Mouse (Mus musculus) embryo, embryonic 10.5 days (tissue): ENCODE measurements around the gene 2310061N02Rik.
"Not testable (repeated sequence)": the region's sequence is repeated elsewhere in the genome, so short reads cannot be mapped to it uniquely, and the experiment has no call there.

ENCODE experiments used
- DNase-seq: peaks from one replicate; pipeline ENCODE4 v3.0.0-alpha.2; 2015; ENCODE audit warnings: low spot score

2310061N02Rik gene

DNA sequence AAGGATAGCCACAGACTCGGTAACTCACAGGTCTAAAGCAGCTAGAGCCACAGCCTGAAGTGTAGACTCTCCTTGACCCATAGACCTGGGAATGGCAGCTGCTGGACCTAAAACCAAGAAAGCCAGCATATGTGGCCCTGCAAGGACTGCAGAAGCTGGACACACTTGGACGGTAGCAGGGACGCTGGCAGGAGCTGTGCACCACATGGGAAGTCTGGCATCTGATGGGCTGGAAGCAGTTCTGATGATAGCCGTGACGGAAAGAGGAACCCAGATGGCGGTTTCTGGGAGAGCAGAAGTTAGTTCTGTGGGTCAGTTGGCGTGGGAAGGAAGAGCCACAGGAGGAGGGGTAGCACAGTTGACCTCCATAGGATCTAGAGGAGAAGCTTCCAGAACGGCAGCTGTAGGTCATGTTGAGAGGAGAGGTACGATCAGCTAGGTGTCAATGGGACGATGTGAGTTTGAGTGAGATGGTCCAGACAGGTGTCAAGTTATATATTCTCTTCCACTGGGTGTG lies at the start of gene 2310061N02Rik:
Gene 2310061N02Rik, minus strand, starts transcription at position 467 of the 517 bp plus-strand sequence.
- no peak for DNase-seq

DNA sequence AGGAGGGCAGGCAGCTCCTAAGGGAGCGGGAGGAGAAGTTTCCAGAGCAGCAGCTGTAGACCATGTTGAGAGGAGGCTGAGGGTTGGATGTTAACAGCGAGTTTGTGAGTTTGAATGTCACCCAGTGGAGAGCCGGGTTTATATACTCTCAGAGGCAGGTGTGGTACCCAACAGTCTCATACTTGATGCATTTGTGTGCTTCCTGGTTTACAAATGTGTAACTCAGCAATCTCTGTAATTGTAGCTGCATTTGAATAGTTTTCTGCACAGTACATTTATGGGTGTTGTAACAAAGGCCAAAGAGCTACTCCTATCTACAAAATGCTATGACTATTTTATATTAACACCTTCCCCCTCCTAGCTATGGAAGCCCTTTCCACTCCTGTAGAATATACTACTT lies 43.8 kb upstream of the 2310061N02Rik start, which contains the start of gene Krtap13:
Gene Krtap13, minus strand, starts transcription at position 101 of the 400 bp plus-strand sequence.
- DNase-seq = not testable (repeated sequence)

DNA sequence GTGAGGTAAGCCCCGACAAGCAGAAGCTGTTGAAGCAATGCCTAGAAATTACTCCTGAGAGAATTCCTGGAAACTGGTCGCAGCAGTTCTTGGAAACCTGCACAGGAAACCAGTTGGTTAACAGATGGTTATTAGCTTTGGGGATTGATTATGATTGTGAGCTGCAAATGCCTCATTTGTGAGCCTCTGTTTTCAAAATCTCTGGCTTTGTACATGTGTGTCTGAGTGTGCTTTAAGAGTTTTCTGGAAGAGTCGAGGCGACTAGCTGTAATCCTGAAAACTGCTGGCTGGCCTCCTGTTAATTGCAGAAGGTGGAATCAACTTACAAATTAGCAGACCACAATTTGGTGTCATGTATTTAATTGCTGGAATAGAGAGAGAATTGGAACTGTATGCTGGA lies 40.2 kb upstream of the 2310061N02Rik start:
- no peak for DNase-seq

DNA sequence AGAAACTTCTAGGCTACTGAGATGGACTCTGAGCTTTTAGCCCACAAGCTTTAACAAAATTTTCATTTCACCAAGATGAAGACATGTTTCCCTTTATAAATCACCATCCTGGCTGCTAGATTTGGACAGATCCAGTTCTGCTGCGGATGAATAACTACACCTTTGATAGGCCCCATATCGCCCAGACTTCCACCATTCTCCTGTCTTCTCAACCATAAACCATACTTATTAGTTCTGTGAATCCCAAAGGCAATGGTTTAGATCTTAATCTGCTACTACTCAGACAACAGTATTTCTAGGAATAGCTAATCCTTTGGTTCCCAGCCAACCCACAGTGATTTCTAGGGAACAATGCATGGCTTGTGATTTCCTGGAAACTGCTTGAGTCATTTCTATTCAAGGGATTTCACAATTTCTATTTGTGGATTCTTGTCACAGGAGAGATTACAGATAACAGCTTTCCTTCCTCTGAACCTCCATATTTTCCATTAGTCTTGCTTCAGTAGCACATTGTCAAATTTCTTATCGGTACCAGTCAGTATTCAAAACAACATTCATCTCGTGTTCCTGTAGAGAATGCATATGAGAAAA lies 37.1 kb upstream of the 2310061N02Rik start:
- DNase-seq = no peak

DNA sequence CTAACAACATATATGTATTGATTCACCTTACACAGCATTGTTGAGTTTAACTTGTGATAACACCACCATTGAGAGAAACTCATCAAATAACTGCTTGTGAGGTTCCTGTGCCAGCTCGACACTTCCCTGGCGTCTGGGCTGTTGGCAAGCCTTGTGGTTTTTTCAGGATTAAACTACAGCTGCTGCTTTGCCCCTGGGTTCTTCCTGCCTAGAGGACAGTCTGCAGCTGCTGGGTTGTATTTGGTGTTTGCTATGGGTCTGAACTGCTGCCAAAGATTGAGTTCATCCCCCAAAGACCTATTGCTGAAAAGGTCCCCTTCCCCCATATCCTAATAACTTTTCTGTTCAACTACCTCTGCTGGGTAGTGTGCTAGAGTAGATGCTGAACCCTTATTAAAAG lies 27.6 kb upstream of the 2310061N02Rik start:
- DNase-seq = no peak

- no peak for DNase-seq
Observed at GRCm38 (mm10) chr16:88728812-88729275, 21.1 kb upstream of the 2310061N02Rik start, which contains the start of gene Krtap13-1. Gene Krtap13-1 (plus strand): TSS chr16:88728862.

DNA sequence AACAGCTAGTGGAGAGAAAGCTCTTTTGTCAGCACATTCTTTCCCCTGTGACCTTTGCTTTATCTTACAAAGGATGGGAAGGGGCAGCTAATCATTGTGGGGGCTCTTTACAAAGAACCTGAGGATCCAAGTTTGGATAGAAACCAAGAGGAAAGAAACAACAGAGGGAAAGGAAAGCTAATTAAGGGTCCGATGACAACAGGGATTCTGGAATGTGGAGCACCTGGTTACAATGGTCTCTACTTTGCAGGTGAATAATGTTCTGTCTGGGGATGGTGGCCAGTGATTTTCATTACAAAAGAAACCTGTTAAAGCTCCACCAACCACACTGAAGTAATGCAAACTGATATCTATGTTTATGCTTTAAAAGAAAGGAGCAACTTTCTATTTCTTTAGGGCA lies 12.3 kb upstream of the 2310061N02Rik start:
- DNase-seq = no peak

DNA sequence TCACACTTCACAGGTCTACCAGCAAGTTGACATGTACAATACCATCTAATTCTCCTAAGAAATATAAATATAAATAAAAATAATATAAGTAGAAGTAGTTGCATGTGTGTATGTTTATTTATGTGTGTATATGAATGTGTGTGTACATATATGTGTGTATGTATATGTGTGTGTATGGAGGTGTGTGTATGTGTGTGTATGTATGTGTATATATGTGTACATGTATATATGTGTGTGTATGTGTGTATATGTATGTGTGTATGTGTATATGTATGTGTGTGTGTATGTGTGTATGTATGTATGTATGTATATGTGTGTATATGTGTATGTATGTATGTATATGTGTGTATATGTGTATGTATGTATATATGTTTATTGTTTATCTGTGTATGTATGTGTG lies 8.8 kb upstream of the 2310061N02Rik start:
- DNase-seq = no peak

DNA sequence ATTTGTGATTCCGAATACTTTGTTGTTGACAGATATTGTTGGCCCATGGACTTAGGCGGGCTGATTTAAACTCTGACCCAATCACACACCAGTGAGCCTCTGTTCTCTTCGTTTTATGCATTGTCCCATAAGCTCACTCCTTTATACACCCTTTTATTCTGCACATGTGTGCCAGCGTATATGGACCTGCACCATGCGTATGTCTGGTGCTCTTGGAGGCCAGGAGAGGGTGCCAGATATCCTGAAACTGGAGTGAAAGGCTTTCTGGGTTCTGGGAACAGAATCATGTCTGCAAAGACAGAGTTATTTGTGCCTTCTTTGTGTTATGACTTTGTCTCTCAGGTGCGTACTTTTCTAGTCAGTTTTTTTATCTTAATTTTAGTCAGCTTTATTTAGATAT lies 3.5 kb upstream of the 2310061N02Rik start:
- no peak for DNase-seq

DNA sequence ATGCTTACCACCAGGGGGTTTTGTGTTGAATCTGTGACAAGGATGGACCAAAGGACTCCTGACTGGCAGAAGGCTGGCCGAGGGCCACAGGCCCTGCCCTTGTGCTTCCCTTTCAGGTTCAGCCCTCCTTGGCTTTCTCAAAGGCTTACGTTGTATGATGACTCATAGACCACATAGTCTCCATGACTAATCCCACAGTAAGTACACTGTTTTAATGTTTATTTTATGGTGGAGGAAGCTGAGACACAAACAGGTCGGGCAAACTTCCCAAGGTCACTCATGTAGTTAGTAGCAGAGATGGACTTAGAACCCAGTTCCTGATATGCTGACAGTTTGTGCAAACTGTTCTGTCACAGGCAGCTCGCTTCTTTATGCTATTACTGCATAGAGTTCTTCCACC lies 3.0 kb upstream of the 2310061N02Rik start:
- no peak for DNase-seq

GRCm38 (mm10) chr16:88701072-88701864 lies 6.5 kb downstream of the 2310061N02Rik start:
- DNase-seq = peak; percentile 13

GRCm38 (mm10) chr16:88696256-88696655 lies 11.5 kb downstream of the 2310061N02Rik start:
- DNase-seq = no peak

DNA sequence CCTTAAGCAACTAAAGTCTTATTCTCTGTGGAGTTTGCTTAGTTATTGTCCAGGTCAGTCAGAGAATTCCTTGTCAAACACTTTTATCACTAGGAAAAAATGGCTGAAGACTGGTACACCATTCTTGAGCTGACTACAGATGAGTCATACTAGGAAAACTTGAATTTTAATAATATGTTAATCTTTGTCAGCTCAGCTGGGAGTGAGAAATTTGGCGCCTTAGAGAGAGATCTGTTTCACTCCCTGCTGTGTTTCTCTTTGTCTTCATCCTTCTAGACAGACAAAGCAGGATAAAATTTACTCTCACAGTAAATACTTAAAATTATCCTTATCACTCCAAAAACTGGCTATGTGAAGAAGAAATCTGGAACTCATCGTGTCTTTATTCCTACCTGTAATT lies 26.5 kb downstream of the 2310061N02Rik start:
- DNase-seq = no peak

GRCm38 (mm10) chr16:88679099-88679498 lies 28.7 kb downstream of the 2310061N02Rik start:
- DNase-seq = no peak

- DNase-seq = no peak
Observed at GRCm38 (mm10) chr16:88671571-88671970, 36.2 kb downstream of the 2310061N02Rik start, which contains the start of gene Krtap27-1. Gene Krtap27-1 (minus strand): TSS chr16:88671671.

- DNase-seq = no peak
Observed at GRCm38 (mm10) chr16:88657426-88657825, 50.3 kb downstream of the 2310061N02Rik start.
